Mouse (Mus musculus) thymus, adult 2 months (tissue): ENCODE measurements around the gene Commd8. TPM values are rescaled to one million over a fixed set of nuclear protein-coding genes. Genes with fewer than 3 reads are reported as not detected.
"Not testable (repeated sequence)": the region's sequence is repeated elsewhere in the genome, so short reads cannot be mapped to it uniquely, and the experiment has no call there.

Experiments
- DNase-seq: peaks from one replicate; pipeline ENCODE4 v3.0.0; 2021
- H3K27ac ChIP-seq: fragments of 200-500 bp; 2 replicates; pipeline ENCODE4 v1.5.1; 2012; ENCODE audit warnings: low read length, control low read depth; ENCODE audit not compliant: control insufficient read depth, insufficient read depth
- H3K27me3 ChIP-seq: fragments of 200-500 bp; 2 replicates; pipeline ENCODE4 v1.6.1; 2012; ENCODE audit warnings: mild to moderate bottlenecking, low read length, moderate library complexity, mixed read lengths; ENCODE audit not compliant: control insufficient read depth, insufficient read depth
- H3K36me3 ChIP-seq: fragments of 200-500 bp; 2 replicates; pipeline ENCODE4 v1.6.1; 2012; ENCODE audit warnings: mild to moderate bottlenecking, low read length, moderate library complexity; ENCODE audit not compliant: control insufficient read depth, insufficient read depth
- H3K4me1 ChIP-seq: fragments of 200-500 bp; replicated peaks from 2 replicates; pipeline ENCODE4 v1.6.1; 2012; ENCODE audit warnings: low read length; ENCODE audit not compliant: control insufficient read depth, insufficient read depth
- H3K4me3 ChIP-seq: fragments of 200-500 bp; 2 replicates; pipeline ENCODE4 v1.5.1; 2012; ENCODE audit warnings: mild to moderate bottlenecking, low read length, control low read depth, moderate library complexity; ENCODE audit not compliant: control insufficient read depth, insufficient read depth
- CTCF ChIP-seq: fragments of 200-500 bp; IDR thresholded peaks from 2 replicates; pipeline ENCODE4 v1.5.1; 2012; ENCODE audit warnings: mild to moderate bottlenecking, control low read depth, low read length, moderate library complexity, borderline replicate concordance; ENCODE audit not compliant: control insufficient read depth, poor library complexity, insufficient read depth; ENCODE audit errors: extremely low read depth
- POLR2A ChIP-seq: fragments of 200-500 bp; IDR thresholded peaks from 2 replicates; pipeline ENCODE4 v1.6.1; 2012; ENCODE audit warnings: mild to moderate bottlenecking, low read length, control low read depth, moderate library complexity; ENCODE audit not compliant: control insufficient read depth, poor library complexity, insufficient read depth; ENCODE audit errors: extremely low read depth
- WGBS: fragments of 180-500 bp; shearing (Covaris S2); methylation state at CpG from one replicate; pipeline ENCODE4 v1.1.7; 2018; 5-methylcytosine and 5-hydroxymethylcytosine counted together
- polyA plus RNA-seq: library from polyadenylated mRNA; depleted of rRNA; stranded (reverse); fragments of >200 nt; gene quantifications from 2 replicates; pipeline ENCODE4 v1.2.3, GENCODE M21; 2012

Commd8 gene
- polyA plus RNA-seq, 1 experiment, result 7.9 TPM

GRCm38 (mm10) chr5:72160781-72161485 lies 7.1 kb downstream of the Commd8 start:
- DNase-seq, result peak; percentile 35
- WGBS, result 46% methylated on average over 11 of the region's 11 CpGs
- peak overlapping the region; percentile 78 for H3K27ac ChIP-seq
- H3K4me3 ChIP-seq, result no peak overlapping the region
- peaks cover 34% of the 10 kb centered on the region for H3K36me3 ChIP-seq
- no peak for TF ChIP-seq POLR2A
- no peak for TF ChIP-seq CTCF
- peaks cover 15% of the 10 kb centered on the region for H3K4me1 ChIP-seq
- no peaks in the 10 kb centered on the region for H3K27me3 ChIP-seq

GRCm38 (mm10) chr5:72159537-72159936 lies 8.5 kb downstream of the Commd8 start:
- TF ChIP-seq CTCF (no peak), POLR2A (no peak)
- H3K4me3 ChIP-seq, result no peak overlapping the region
- DNase-seq, result no peak
- H3K36me3 ChIP-seq, result peaks cover 31% of the 10 kb centered on the region
- peaks cover 15% of the 10 kb centered on the region for H3K4me1 ChIP-seq
- no peak overlapping the region for H3K27ac ChIP-seq
- H3K27me3 ChIP-seq, result no peaks in the 10 kb centered on the region
- WGBS, result 46% methylated on average over 6 of the region's 6 CpGs

- Histone ChIP-seq H3K36me3 (peaks cover 31% of the 10 kb centered on the region), H3K27me3 (no peaks in the 10 kb centered on the region)
- TF ChIP-seq CTCF (no peak), POLR2A (no peak)
These were observed 9.3 kb downstream of the Commd8 start for GRCm38 (mm10) chr5:72158667-72159066.

GRCm38 (mm10) chr5:72156598-72156997 lies 11.4 kb downstream of the Commd8 start:
- WGBS, result 81% methylated on average over 5 of the region's 5 CpGs
- H3K4me1 ChIP-seq, result peaks cover 14% of the 10 kb centered on the region
- no peak overlapping the region for H3K27ac ChIP-seq
- H3K4me3 ChIP-seq, result no peak overlapping the region
- no peak for TF ChIP-seq POLR2A
- no peak for TF ChIP-seq CTCF
- H3K36me3 ChIP-seq, result peaks cover 22% of the 10 kb centered on the region
- DNase-seq, result no peak
- H3K27me3 ChIP-seq, result no peaks in the 10 kb centered on the region

More at GRCm38 (mm10) chr5:72158667-72159066, 9.3 kb downstream of the Commd8 start:
- no peak overlapping the region for H3K4me3 ChIP-seq
- H3K4me1 ChIP-seq, result peaks cover 15% of the 10 kb centered on the region
- 97% methylated on average over 12 of the region's 12 CpGs for WGBS
- no peak overlapping the region for H3K27ac ChIP-seq
- no peak for DNase-seq

GRCm38 (mm10) chr5:72155686-72156085 lies 12.3 kb downstream of the Commd8 start:
- H3K27me3 ChIP-seq, H3K4me3 ChIP-seq, H3K4me1 ChIP-seq, H3K27ac ChIP-seq, DNase-seq: not testable (repeated sequence)
- 92% methylated on average over 3 of the region's 3 CpGs for WGBS
- peaks cover 18% of the 10 kb centered on the region for H3K36me3 ChIP-seq

- no peak for TF ChIP-seq CTCF
- no peak for TF ChIP-seq POLR2A
- DNase-seq, result no peak
- Histone ChIP-seq H3K4me1 (no peaks in the 10 kb centered on the region), H3K4me3 (no peak overlapping the region), H3K36me3 (no peaks in the 10 kb centered on the region), H3K27ac (no peak overlapping the region), H3K27me3 (no peaks in the 10 kb centered on the region)
- 96% methylated on average over 5 of the region's 5 CpGs for WGBS
These were observed 17.1 kb downstream of the Commd8 start for GRCm38 (mm10) chr5:72150870-72151269.

GRCm38 (mm10) chr5:72148679-72149078 lies 19.3 kb downstream of the Commd8 start:
- DNase-seq, result no peak
- TF ChIP-seq CTCF (no peak), POLR2A (no peak)
- H3K4me1 ChIP-seq, result no peaks in the 10 kb centered on the region
- no peaks in the 10 kb centered on the region for H3K27me3 ChIP-seq
- H3K27ac ChIP-seq, result no peak overlapping the region
- no peak overlapping the region for H3K4me3 ChIP-seq
- no peaks in the 10 kb centered on the region for H3K36me3 ChIP-seq
- 97% methylated on average over 5 of the region's 5 CpGs for WGBS
